Mouse (Mus musculus): ENCODE data around the gene Ccdc141.

DNA sequence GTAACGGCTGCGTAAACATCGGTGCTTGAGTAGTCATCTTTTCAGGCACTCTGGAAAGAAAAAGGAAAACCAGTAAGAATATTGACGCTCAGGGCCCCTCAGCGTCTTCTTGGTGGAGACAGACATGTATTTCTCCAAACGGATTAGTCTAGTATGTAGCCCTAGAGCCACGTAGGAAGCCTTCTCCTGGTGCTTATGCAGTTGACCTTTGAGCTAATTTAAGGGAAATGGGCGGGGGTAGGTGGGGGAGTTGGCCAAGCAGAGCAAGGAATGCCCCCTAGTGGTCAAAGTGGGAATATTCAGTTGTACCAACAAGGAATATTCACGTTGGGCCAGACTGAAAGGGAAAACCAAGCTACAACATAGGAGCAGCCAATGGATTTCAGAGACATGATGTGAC is 190.3 kb downstream of the Ccdc141 start:
- TF ChIP-seq CTCF (IDR thresholded peaks at IDR 0.05; ENCODE audit: low read depth, low read length) (peak; percentile 72), POLR2A (IDR thresholded peaks at IDR 0.05; ENCODE audit: borderline replicate concordance, low read depth, low read length) (no peak)
